Mouse (Mus musculus) layer of hippocampus, adult 2 months (tissue): ENCODE data around the gene Exosc5. TPM values are rescaled to one million over a fixed set of nuclear protein-coding genes. Genes with fewer than 3 reads are reported as not detected.

Source experiments
- DNase-seq, 2 experiments: peaks; one replicate each; pipeline ENCODE4 v3.0.0; 2022; ENCODE audit warnings: low spot score in 2 of 2
- H3K27ac ChIP-seq: fragments of 200-600 bp; 2 replicates; pipeline ENCODE4 v1.8.1; 2022
- H3K4me3 ChIP-seq: fragments of 200-600 bp; 2 replicates; pipeline ENCODE4 v1.8.1; 2022; ENCODE audit warnings: mild to moderate bottlenecking
- CTCF ChIP-seq: fragments of 200-600 bp; conservative IDR thresholded peaks from 2 replicates; pipeline ENCODE4 v1.8.1; 2022; ENCODE audit warnings: antibody characterized with exemption, mild to moderate bottlenecking, moderate library complexity
- total RNA-seq, 2 experiments: library from RNA; stranded (reverse); gene quantifications; 2 replicates each; pipeline ENCODE4 v1.2.3; 2021

The Exosc5 gene
- total RNA-seq, 2 experiments from 2014 or later, result 26.9 to 28.1 TPM

DNA sequence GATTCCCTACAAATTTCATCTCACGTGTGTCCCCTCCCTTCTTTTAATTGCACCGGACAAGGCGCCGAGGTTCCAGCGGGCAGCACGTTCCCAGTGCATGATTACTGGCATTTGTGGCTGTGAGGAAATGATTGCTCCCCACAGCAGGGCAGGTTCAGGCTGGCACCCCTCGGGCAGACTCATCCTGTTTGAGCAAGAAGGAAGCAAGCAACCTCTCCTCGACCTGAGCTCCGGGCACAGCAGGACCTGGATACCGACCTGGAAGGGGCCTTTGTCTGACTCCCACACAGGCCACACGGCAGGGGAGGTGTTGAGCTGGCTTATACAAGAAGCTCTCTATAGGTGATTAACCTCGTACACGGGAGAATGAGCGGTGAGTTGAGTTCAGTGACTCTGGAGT, 13.9 kb upstream of the Exosc5 start:
- no peak for TF ChIP-seq CTCF
- H3K4me3 ChIP-seq, result no peak overlapping the region
- DNase-seq, result no peak
- H3K27ac ChIP-seq, result no peak overlapping the region

DNA sequence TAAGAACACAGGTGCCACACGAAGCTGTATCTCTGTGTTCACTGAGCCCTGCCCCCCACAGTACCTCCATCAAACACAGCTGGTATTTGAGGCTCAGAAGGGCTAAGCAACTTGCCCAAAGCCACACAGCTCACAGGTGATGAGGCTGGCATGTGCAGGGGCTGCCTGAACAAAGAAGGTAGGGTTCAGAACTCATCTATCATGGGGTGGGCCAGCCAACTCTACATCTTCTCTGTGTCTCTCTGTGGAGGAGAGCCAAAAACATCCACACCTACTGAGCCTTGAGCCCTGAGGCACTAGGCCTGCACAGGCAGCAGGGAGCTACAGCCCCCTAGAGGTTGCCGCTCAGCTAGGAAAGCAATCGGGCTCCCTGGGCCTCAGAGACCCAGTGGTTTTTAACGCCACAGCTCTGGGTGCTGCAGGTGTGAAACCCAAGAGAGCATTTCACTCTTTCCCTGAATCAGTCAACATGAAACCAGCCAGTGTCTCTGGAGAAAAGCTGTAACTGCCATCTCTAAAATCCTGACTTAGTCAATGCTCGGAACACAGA, 11.3 kb upstream of the Exosc5 start:
- peak; percentile 44 for TF ChIP-seq CTCF

DNA sequence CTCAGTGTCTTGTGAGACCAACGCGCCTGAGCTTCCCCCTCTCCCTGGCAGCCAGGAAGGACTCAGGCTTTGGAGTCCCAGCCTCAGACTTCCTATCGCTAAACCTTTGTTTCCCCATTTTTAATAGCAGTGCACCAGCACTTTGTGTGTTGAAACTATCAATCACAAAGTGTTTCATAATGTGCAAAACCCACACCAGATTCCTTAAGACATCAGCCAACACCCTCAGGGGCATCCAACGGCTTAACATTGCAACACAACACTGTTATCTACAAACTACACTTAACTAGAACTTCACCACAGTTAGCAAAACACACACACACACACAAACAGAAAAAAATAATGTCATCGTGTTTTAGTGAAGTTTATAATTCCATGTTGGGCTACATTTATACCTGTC, 9.1 kb upstream of the Exosc5 start:
- Histone ChIP-seq H3K27ac (no peak overlapping the region), H3K4me3 (no peak overlapping the region)
- TF ChIP-seq CTCF, result no peak
- DNase-seq, result no peak

More for the DNA sequence above, 11.3 kb upstream of the Exosc5 start:
- Histone ChIP-seq H3K4me3 (no peak overlapping the region), H3K27ac (no peak overlapping the region)
- no peak for DNase-seq

DNA sequence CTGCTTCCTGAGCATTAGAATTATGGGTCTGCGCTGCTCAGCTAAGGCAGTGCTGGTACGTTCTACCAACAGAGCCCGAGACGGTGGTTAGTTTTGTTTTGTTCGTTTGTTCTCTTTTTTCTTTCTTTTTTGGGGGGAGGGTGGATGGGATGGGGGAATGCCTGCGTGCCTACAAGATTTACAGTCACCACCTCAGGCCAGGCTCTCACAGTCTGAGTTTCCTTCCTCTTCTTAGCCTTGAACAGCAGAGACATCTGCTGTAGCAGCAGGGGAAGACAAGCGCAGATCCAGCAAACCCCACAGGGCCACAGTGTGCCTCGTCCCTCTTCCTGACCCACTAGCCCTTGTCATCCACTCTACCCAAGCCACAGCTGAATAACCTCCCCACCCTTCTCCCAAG, 7.7 kb upstream of the Exosc5 start:
- Histone ChIP-seq H3K27ac (no peak overlapping the region), H3K4me3 (no peak overlapping the region)
- no peak for TF ChIP-seq CTCF
- no peak for DNase-seq

DNA sequence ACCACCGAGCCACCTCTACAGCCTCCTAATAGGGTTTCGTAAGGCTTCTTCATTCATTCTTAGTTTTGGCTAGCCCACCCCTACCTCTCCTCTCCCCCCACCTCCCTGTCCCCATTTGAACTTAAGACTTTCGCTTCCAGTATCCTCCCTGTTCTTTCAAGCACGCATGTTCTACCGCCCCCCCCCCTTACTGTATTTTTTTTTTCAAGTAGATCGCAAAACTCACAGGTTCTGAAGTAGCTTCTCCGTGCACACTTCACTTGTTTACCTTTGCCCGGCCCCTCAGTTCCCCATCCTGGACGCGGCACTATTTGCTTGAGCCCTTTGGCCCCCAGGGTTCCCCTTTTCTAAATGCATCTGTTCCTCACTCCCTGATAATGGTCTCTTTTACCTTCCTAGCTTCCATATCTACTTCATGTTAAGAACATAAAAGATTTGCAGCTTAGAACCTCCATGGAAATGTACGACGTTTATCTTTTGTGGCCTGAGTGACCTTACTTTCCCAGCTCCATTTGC, 6.7 kb upstream of the Exosc5 start:
- H3K27ac ChIP-seq, result no peak overlapping the region
- H3K4me3 ChIP-seq, result no peak overlapping the region
- TF ChIP-seq CTCF, result no peak
- no peak for DNase-seq

DNA sequence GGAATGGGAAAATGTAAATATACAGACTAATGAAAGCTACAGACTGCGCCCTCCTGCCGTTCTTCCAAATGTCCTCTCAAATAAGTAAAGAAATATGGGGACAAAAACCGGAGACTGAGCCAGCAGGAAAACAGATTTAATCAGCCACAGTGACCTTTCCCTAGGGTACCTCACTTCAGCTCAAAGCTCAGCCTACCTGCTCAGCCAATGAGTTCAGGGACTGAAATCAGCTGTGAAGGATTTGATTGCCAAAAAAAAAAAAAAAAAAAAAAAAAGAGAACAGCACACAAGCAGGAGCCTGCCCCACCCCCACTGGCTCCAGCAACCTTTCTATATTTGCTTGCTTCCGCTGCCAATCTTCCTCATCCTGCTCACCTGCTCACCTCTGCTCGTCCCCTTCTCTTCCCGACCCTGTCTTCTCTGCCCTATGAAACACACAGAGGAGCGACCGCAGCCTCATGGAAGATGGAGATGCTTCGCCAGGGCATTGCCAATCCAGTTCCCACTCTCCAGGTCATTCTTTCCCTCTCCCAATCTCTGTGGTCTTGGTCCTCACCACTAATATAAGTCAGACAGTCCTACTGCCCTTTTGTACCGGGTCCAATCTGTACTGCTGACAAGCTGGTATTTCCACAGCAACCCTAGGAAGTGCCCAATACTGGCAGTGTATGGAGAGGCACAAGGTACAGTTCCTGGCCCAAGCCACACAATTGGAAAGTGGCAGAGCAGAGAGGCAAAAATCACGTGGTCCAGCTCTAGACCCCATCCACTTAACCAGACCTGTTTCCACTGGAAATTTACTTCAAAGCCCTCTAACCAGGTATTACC, 3.1 kb upstream of the Exosc5 start:
- H3K27ac ChIP-seq, result no peak overlapping the region
- TF ChIP-seq CTCF, result no peak
- H3K4me3 ChIP-seq, result no peak overlapping the region
- DNase-seq, result no peak

DNA sequence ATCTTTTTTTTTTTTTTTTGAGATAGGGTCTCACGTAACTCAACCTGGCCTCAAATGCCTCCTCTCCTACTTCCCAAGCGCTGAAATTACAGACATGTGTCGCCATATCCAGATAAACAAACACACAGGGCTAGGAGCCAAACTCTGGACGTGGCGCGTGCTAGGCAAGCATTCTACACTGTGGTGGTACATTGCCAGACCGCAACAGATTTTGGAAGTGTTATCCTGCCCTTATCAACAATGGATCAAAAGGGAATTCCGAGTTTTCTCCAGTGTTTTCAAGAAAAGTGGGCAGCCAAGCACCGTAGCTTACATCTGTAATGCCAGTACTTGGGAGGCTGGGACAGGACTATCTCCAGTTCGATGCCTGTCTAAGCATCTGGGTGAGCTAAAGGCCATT, 1.2 kb upstream of the Exosc5 start:
- DNase-seq, result no peak
- Histone ChIP-seq H3K4me3 (peak overlapping the region; percentile 74), H3K27ac (peak overlapping the region; percentile 100; the same call in 1 of the 2 replicates)
- no peak for TF ChIP-seq CTCF

DNA sequence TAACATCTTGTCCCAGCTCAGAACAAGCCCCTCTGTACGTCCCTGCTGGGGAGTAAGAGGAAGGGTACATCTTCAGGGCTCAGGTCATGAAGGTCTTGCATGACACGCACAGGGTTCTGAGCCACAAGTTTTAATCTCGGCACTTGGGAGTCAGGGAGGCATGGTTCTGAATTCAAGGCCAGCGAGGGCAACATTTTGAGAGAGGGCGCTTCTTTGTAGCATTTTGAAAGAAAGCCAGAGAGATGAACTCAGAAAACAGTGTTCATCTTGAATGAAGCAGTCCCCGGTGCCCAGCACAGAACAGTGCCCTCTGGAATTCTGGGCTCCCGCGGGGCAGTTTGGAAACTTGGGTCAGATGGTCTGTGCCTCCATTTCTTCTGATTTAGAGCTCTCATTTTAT, 7.4 kb downstream of the Exosc5 start:
- DNase-seq, result no peak
- no peak for TF ChIP-seq CTCF
- H3K27ac ChIP-seq, result no peak overlapping the region
- no peak overlapping the region for H3K4me3 ChIP-seq

DNA sequence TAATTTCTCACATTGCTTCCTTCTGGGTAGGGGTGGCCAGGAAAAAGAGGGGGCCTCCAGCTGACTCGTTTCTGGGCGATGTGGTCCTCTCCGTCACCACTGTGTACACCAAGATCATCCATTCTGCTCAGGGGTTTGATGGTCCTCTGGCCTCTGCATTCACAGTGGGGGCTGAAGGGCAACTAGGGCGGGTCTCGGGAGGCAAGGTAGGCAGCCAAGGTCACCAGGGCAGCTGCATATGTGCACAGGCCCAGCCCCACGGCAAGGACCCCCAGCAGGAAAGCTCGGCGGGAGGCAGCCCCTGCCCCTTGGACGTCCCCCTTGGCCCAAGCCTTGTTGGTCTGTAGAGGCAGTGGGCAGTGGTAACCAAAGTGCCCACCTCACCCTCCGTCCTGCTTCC, 10.2 kb downstream of the Exosc5 start:
- TF ChIP-seq CTCF, result no peak
- H3K4me3 ChIP-seq, result no peak overlapping the region
- no peak for DNase-seq
- no peak overlapping the region for H3K27ac ChIP-seq

DNA sequence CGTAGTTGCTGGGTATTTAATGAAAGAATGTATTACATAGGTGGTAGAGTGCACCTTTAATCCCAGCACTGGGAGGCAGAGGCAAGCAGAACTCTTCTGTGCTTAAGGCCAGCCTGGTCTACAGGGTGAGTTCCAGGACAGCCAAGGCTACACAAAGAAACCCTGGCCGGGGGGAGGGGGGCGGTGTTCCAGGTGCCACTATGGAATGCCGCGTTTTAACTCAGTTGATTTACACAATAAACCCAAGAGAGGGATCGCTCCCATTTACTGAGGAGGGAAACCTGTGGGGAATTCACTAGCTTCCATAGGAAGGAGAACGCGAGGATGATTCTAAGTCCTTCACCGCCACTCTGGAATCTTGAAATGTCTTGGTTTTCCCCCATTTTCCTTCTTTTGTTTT, 10.7 kb downstream of the Exosc5 start:
- no peak for DNase-seq
- Histone ChIP-seq H3K27ac (no peak overlapping the region), H3K4me3 (no peak overlapping the region)
- no peak for TF ChIP-seq CTCF

DNA sequence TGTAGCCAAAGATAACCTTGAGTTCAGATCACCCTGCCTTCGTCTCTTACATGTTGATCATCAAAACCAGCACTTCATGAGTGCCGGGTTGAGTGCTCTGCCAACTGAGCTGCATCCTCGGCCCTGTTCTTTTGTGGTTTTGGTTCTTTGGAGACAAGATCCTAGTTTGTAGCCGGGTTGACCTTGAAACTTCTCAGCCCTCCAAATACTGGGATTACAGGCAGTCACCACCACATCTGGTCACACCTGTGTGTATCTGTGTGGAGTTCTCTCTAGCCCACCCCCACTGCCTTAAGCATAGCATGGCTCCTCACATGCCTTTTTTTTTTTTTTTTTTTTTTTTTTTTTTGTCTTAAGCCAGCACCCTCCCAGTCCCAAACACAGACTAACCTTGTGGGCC, 11.1 kb downstream of the Exosc5 start:
- Histone ChIP-seq H3K27ac (no peak overlapping the region), H3K4me3 (no peak overlapping the region)
- TF ChIP-seq CTCF, result no peak
- DNase-seq, result no peak

DNA sequence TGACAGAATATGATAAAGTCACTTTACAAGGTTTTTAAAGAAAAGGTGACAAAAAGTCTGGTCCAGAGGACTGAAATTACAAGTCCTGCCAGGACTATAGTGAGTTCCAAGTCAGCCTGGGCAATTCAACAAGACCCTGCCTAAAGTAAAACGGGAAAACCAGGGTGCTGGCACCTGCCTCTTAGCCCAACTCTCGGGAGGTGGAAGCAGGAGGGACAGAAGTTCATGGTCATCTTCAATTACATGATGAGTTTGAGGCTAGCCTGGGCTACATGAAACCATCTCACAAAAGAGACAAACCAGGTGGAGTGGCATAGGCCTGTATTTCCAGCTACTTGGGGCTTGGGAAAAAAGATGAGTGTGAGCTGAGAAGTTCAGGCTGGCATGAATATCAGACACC, 12.7 kb downstream of the Exosc5 start:
- DNase-seq, result no peak
- no peak overlapping the region for H3K4me3 ChIP-seq
- no peak for TF ChIP-seq CTCF
- no peak overlapping the region for H3K27ac ChIP-seq

DNA sequence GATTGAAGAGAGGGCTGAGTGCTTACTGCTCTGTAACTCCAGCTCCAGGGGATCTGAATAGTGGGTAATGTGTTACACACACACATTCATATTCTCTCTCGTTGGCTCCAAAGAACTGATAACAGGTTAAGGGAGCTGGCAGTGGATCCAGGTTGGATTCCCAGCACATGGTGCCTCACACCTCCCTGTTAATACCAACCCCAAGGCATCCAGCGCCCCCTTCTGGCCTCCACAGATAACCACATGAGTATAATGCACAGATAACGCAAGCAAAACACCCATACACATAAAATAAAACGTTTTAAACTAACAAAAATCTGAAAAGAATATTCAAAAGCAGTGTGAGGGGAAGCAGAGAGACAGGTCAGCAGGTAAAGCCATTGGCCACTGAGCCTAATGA, 13.5 kb downstream of the Exosc5 start:
- no peak for DNase-seq
- Histone ChIP-seq H3K27ac (no peak overlapping the region), H3K4me3 (no peak overlapping the region)
- TF ChIP-seq CTCF, result peak; percentile 50

DNA sequence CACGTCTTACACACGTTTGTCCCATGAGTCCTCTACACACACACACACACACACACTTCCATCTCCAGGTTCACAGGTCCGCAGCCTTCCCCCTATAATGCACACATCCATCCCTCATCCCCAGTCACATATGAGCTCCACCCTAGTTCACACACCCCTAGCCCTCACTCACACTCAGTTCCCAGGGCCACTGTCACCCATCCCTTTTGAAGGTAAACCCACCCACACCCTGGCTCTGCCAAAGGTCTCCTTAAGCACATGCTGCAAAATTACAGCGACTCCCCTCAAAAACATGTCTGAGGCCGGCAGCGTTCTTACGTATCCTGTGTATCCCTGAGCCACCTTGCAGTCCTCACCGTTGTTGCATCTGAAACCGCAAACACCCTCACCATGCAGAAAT, 15.3 kb downstream of the Exosc5 start:
- Histone ChIP-seq H3K4me3 (no peak overlapping the region; the same call in 1 of the 2 replicates), H3K27ac (no peak overlapping the region)
- DNase-seq, result no peak
- no peak for TF ChIP-seq CTCF
